Mouse (Mus musculus) urinary bladder, adult 18-20 months (tissue): ENCODE data around the gene Hvcn1.

Experiments used
- DNase-seq, 2 experiments: peaks; one replicate each; pipeline ENCODE4 v3.0.0; 2022; ENCODE audit warnings: low spot score in 2 of 2, mixed read lengths in 2 of 2

Gene Hvcn1

DNA sequence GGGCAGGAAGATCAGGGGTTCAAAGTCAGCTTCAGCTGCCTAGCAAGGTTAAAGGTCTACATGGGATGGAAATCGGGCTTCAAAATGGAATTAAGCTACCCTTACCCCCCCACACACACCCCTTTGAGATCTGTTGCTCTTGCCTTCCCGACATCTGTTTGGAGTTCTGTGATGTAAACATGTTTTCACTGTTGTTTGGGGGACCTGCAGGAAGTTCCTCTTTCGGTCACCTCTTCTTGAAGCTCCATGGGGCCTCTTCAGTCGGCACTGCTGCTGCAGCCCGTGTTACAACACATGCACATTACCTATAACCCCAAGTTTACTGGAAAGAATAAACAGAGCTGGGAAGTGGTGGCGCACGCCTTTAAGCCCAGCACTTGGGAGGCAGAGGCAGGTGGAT lies 60.5 kb downstream of the Hvcn1 start:
- DNase-seq: no peak

DNA sequence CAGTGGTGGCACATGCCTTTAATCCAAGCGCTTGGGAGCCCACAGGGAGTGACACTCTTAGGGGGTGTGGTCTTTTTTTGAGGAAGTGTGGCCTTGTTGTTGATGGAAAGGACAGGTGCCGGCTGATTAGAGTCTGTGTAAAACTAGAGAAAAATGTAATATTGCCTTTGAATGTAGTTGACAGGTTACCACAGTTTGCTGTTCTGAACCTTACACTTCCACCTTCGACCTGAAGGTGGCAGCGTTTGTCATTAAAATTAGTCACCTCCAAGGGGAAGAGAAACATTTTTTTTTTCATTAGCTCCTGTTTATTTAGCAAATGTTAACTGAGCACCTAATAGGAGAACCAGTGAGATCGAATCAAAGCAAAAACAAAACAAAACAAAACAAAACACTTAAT lies 61.3 kb downstream of the Hvcn1 start:
- peak; percentile 59 to 63 for DNase-seq

DNA sequence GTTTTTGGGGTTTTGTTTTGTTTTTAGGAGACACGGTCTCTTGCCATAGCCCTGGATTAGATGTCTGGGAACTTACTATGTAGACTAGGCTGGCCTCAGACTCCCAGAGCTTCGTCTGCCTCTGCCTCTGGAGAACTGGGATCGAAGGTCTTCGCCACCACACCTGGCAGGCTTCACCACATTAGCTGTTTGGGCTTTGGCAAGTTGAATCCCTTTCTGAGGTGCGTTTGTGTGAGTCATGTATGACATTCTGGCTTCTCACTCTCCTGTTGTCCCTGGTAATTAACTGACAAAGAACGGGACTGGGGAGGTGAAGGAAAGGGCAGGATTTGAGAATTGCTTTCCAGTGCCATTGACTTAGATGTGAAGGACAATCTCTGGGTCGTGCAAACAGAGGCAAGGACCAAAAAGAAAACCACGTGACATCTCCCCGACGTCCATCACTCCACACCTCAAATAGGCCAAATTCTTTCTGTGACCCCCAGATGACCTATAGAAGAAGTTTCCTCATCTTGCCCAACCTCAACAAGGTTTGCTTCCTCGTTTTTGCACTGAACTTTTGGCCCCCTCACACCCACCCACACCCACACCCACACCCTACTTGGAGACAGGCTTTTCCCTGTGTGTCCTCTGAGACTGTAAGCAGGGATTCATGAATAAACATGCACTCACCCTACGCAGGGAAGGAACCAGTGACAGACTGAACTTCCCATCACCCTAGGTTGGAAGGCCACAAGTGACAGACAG lies 62.4 kb downstream of the Hvcn1 start:
- no peak for DNase-seq

DNA sequence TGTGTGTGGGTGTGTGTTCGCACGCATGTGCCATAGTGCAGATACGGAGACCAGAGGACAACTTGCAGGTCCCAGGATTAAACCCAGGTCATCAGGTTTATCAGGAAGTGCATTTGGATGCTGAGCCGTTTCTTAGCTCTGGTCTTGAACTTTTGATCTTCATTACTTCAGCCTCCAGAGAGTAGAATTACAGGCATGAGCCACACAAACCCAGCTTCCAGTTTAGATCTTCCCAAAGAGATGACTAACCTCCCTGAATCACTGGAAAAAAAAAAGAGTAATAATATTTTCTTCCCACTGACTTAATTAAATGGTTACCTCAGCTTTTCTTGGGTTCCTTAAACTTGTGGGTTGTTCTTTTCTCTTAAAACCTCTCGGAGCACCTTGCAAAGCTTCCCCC lies 66.2 kb downstream of the Hvcn1 start:
- DNase-seq: no peak

DNA sequence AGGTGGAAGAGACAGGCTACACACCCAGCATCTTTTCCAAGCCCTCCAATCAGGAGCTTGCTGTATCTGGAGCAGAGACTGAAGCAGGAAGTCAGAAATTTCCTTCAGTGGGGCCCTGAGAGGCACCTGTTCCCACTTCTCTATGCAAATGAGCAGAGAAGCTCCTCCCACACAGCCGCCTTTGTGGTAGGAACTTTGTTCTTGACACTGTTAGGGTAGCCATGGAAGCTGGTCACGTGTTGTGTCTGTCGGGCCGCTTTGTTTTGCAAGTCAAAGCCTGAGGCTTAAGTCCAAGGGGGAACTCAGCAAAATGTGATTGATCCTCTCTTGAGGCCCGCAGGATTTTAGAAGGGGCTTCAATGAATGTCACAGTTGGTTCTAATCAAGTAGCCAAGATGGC lies 68.2 kb downstream of the Hvcn1 start:
- DNase-seq: no peak

DNA sequence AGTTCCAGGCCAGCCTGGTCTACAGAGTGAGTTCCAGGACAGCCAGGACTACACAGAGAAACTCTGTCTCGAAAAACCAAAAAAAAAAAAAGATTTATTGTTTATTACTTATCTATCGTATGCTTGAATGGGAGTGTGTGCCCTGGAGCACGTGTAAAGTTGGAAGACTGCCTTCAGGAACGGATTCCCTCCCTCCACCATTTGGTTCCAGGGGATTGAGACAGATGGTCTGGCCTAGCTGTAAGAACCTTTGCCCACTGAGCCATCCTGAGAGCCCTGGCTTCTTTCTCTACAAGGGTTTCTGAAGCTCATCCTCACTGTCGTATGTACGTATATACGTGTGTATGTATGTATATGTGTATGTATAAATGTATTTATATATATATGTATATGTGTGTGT lies 72.3 kb downstream of the Hvcn1 start:
- DNase-seq: no peak

DNA sequence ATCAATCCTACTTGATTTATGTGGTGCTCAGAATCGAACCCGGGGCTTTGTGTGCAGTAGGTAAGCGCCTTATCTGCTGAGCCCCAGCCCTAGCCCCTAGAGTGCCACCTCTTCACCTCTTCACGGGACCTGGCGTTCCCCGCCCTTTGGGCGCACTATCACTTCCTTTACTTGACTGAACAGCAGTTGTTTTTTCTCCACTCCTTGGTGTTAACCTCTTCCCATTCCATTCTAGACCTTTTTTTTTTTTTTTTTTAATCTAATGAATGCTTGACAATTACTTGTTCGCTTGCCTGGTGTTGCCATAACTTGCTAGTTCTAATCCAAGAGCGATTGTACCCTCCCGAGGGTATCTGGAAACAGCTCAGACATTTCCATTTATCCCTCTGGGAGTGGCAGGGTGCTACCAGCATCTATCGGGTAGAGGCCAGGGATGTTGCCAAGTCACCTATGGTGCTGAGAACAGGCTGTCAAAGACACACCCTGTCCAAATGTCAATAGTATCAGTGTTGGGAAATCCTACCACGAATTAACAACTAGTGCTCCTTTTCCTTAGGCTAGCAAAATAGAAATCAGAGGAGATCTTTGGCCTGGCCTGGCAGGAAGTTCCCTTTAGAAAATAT lies 73.3 kb downstream of the Hvcn1 start:
- no peak for DNase-seq

DNA sequence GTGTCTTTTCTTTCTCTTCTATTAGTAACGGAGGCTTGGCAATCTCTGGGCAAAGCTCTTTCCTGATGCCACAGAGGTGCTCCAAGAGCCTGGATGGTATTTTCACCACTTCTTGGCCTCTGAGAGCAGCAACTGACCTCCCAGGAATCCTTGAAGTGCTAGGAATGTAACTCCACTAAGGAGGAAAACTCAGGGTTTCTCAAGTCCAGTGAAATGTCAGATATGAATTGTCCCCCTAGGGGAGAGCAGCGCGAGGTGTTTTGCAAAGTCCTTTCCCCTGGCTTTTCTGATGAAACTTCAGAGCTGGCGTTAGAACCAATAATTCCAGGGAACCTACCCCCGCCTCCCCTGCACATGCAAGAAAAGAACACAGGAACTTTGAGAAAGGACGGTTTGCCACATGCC lies 73.8 kb downstream of the Hvcn1 start:
- DNase-seq: no peak

DNA sequence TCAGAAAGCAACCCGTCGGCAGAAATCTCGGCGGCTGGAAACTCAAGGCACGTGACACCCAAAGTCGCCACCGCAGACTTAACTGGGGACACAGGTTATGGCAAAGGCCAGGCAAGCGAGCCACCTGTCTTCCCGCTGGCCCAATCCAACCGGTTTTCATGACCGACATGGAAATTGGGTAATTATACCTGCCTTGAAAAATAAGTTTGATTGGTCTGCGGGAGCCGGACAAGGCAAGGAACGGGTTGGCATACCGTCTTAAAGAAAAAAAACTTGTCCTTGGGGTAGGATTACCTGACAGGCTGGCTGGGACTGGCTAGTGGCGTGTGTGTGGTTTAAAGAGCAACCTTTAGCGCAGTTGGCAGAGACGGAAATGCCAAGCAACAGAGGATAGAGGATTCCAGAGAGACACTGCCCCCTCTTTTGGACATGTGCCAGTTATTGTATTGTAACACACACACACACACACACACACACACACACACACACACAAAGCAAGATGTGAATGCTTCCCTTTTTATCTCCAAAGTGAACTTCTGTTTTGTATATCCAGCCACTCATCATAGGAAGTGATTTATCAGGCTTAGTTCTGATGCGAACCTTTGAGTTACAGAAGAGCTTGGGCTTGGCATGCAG lies 74.3 kb downstream of the Hvcn1 start:
- peak; percentile 51 to 68 for DNase-seq

DNA sequence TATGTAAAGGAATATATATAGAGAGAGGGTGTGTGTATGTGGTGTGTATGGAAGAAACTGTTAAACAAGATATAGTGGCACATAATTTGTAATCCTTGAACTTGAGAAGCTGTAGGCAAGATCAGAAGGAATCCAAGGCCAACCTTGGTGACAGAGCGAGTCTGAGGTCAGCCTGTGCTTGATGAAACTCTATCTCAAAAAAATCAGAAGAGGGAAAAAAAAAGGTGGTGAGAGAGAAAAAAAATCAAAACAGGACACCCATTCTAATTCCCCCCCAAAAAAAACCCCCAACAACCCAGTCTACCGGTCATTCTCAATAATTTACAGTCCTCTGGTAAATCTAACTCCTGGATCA lies 77.2 kb downstream of the Hvcn1 start:
- no peak for DNase-seq

DNA sequence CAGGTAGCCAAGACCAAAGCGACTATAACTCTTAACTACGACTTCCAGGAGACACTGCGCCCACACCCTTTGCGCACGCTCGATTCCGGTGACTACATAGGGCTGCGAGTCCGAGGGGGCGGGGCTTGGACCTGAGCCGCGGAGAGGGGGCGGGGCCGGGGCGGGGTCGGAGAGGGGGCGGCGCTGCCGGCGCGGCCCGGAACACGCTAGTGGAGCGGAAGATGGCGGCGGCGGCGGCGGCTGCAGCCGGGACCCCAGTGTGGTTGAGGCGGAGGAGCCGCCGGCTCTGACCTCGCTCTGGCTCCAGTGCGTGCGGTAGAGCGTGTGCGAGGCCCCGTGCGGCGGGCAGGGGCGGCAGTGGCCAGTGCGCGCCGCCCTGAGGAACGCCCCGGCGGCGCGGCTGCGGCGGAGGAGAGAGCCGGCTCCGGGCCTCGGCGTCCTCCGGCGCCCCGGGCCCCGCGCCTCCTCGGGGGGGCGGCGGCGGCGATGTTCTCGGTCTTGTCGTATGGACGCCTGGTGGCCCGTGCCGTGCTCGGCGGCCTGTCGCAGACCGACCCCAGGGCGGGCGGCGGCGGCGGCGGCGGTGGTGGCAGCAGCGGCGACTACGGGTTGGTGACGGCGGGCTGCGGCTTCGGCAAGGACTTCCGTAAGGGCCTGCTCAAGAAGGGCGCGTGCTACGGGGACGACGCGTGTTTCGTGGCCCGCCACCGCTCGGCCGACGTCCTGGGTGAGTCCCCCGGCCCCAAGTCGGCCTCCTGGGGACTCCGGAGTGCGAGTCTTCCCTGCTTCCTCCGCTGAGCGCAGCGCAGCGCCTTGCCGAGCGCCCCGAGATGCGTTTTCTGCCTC lies 77.8 kb downstream of the Hvcn1 start, which contains the start of gene Pptc7:
TSS of gene Pptc7 (plus strand) at position 183 of the 846 bp plus-strand sequence.
- peak; percentile 70 to 87 for DNase-seq

DNA sequence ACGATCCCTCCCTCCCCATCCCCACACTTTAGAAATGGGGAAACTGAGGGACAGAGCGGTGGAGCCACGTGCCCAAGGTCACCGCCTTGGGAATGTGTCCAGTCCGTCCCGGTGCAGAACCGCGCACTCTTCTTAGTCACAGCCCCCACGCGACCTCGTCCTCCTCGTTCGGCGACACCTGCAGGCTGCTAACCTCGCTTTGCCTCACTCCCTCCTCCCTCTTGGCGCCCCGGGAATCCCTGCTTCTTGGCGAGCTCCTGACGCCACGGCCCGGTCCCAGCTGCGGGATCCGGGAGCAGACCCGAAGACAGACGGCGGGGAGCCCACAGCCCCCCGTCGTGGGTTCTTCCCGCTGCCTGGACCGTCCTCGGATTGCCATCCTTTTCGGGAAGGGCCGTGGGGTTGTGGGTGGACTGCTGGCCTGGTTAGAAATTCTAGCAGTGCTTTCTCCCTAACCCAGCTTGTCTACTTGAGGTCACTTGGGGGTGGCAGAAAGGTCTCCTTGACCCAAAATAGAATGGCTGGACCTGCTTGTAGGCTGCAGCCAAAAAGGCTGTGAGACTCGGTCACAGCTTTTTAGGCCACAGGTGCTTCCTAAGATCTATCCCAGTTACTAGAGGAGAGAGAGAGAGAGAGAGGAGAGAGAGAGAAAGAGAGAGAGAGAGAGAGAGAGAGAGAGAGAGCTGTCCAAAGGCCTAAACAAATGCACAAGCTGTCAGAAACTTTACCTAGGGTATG lies 78.6 kb downstream of the Hvcn1 start:
- peak in 1 of 2 experiments; percentile 53 for DNase-seq

DNA sequence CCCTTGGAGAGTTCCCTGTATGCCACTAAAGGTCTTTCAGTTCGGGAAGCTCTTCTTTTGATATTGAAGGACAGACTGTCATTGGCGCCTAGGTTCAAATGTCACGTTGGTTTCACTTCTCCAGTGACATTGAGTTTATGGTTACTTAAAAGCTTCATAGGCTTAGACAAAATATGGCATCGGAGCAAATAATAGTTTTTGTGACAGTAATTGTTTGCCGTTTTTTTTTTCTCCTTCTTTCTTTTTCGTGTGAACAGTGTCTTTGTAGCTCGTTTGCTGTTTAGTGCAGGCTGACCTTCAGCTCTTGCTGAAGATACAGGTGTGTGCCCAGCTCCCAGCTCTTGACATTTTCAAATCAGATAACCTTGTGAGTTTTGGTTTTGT lies 79.2 kb downstream of the Hvcn1 start:
- no peak for DNase-seq

DNA sequence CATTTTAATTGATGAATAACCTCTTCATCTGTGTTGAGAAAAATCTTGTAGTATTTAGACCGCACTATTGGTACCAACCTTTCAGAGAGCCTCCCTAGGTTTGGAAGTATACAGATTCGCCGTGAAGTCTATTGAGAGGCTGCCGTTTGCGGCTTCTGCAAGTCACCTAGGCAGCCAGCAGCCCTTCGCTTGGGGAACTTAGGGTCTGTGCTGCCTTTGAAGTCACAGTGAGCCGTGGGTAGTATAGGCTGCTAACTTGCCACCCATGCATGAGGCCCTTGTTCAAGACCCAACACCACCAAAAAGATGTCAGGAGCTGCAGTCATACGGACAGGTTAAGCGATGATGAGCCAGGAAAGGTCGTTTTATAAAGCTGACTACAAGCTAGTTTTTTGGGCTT lies 79.6 kb downstream of the Hvcn1 start:
- DNase-seq: no peak

DNA sequence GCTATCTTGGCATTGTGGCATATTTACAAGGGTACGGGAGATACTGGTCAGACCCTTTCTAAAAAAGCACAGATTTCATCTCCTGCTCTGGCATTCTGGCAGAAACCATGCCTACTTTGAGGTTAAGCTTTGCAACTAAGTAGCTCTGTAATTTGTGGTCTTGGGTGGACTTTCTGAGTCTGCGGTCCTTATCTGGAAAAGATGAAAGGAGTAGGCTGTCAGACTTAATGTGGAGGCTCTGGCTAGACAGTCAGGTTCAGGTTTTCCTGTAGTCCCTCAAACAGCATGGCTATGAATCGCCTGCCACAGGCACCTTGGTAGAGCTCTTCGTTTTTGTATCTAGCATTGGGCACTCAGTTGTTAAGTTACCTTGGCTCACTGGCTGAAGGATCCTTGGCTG lies 80.4 kb downstream of the Hvcn1 start:
- DNase-seq: no peak

DNA sequence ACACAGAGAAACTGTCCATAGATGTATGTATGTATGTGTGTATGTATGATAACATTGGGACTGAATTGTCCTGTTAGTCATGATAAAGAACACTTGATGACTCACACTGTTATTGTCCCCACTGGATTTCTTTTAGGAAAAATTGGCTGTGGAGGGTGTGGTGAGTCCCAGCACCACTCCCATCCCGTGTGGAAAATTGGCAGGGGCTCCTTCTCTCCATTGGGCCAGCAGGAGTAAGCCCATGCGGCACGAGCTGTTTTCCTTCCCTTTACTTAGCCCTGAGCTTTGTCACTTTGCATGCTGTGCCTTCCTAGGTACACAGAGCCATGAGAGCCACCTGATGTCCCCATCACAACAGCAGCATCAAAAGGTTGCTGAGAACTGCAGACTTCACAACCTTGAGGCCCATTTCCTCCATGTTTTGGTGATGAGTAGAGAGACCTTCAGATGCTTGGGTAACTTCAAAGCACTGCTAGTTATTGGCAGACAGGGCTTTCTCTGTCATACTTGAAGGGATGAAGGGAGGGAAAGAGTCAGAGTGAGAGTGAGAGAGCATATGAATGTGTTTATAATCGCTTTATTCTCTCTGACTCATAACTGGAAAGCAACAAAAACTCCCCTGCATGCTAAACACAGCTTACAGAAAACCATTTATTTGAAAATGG lies 81.7 kb downstream of the Hvcn1 start:
- no peak for DNase-seq

DNA sequence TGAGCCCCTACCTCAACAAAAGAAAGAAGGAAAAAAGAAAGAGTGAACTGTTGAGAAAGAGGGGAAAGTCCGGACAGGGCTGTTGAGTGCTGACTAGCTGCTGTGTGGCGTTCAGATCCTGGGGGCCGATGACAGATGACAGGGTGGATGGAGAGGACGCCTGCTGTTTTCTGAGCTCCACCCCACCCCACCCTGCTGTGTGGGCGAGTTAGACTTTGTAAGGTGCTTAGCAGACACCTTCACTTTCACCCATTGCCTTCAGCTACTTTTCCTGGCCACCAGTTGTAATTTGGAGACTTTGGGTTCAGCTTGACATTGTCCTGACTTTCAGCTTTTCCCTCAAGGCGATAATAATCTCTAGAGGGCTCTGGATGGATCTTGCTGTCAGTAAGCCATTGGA lies 84.5 kb downstream of the Hvcn1 start:
- no peak for DNase-seq
